Mouse (Mus musculus): ENCODE data around the gene Arid1b.

DNA sequence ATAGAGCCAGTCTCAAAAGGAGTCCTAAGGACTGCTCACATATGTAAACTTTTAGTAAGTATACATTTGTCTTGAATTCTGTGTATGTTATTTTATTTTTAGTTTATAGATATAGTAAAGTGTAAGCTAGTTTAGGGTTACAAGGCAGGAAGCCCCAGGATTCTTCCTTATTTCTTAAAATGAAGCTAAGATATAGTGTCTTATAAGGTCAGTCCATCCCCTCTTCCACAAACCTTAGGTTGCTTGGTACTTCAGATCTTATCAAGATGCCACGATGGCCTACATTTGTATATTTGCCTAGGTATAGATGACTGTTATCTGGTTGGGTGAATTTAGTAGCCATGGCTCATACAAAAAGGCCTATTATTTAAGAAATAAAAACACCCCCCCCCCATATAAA is 5.1 kb downstream of the Arid1b start:
- no peak for TF ChIP-seq CTCF (IDR thresholded peaks at IDR 0.05; ENCODE audit: borderline replicate concordance, control insufficient read depth, extremely low read depth, insufficient read depth, low read length, poor library complexity)
- TF ChIP-seq POLR2A (IDR thresholded peaks at IDR 0.05; ENCODE audit: control insufficient read depth, extremely low read depth, insufficient read depth, low read length, poor library complexity): no peak
